Mouse (Mus musculus) kidney, embryonic 16.5 days (tissue): ENCODE data around the gene Esyt2. TPM values are rescaled to one million over a fixed set of nuclear protein-coding genes. Genes with fewer than 3 reads are reported as not detected.

Experiments used
- ATAC-seq: fragments of 200-750 bp; cut with Nextera tagmentation; 2 replicates; pipeline ENCODE4 v1.8.0; 2017; ENCODE audit warnings: moderate TSS enrichment; ENCODE audit not compliant: low FRiP score, low TSS enrichment
- H3K27ac ChIP-seq: fragments of 300-500 bp; sonication (generic); 2 replicates; pipeline ENCODE4 v1.5.1; 2014; ENCODE audit warnings: low read length
- H3K27me3 ChIP-seq: fragments of 300-500 bp; sonication (generic); 2 replicates; pipeline ENCODE4 v1.6.1; 2014; ENCODE audit warnings: low read length, control low read depth, mixed read lengths; ENCODE audit not compliant: insufficient read depth
- H3K36me3 ChIP-seq: fragments of 300-500 bp; sonication (generic); 2 replicates; pipeline ENCODE4 v1.6.1; 2014; ENCODE audit warnings: low read length, control low read depth, mixed read lengths; ENCODE audit not compliant: insufficient read depth
- H3K4me1 ChIP-seq: fragments of 300-500 bp; sonication (generic); 2 replicates; pipeline ENCODE4 v1.6.1; 2014; ENCODE audit warnings: low read length, control low read depth, mixed read lengths; ENCODE audit not compliant: insufficient read depth
- H3K4me2 ChIP-seq: fragments of 300-500 bp; sonication (generic); replicated peaks from 2 replicates; pipeline ENCODE4 v1.6.1; 2014; ENCODE audit warnings: low read depth, low read length
- H3K4me3 ChIP-seq: fragments of 300-500 bp; sonication (generic); 2 replicates; pipeline ENCODE4 v1.5.1; 2014; ENCODE audit warnings: mild to moderate bottlenecking, low read length
- H3K9ac ChIP-seq: fragments of 300-500 bp; sonication (generic); replicated peaks from 2 replicates; pipeline ENCODE4 v1.6.1; 2014; ENCODE audit warnings: low read length
- H3K9me3 ChIP-seq: fragments of 300-500 bp; sonication (generic); 2 replicates; pipeline ENCODE4 v1.6.1; 2016; ENCODE audit warnings: low read length, control low read depth
- WGBS: fragments of 180-500 bp; shearing (Covaris S2); extraction: QIAGEN DNeasy Blood & Tissue Kit; methylation state at CpG from one replicate; pipeline ENCODE4 v1.1.7; 2014; 5-methylcytosine and 5-hydroxymethylcytosine counted together
- polyA plus RNA-seq: library from polyadenylated mRNA; unstranded; fragments of >200 nt; fragmentation: Nextera tagmentation; extraction: Ambion mirVana; gene quantifications from 2 replicates; pipeline ENCODE4 v1.2.1, GENCODE M21; 2015

The Esyt2 gene
- polyA plus RNA-seq, 1 experiment from 2014 or later, result 17.5 TPM

GRCm38 (mm10) chr12:116302181-116302580, 21.2 kb downstream of the Esyt2 start:
- Histone ChIP-seq H3K9me3 (no peaks in the 10 kb centered on the region), H3K9ac (no peak overlapping the region), H3K36me3 (no peaks in the 10 kb centered on the region), H3K4me1 (no peaks in the 10 kb centered on the region), H3K27me3 (no peaks in the 10 kb centered on the region), H3K4me3 (no peak overlapping the region), H3K27ac (no peak overlapping the region), H3K4me2 (no peak overlapping the region)
- ATAC-seq, result no peak

- Histone ChIP-seq H3K9me3 (no peaks in the 10 kb centered on the region), H3K4me2 (no peak overlapping the region), H3K9ac (no peak overlapping the region), H3K27ac (no peak overlapping the region), H3K4me3 (no peak overlapping the region), H3K27me3 (no peaks in the 10 kb centered on the region), H3K36me3 (no peaks in the 10 kb centered on the region), H3K4me1 (peaks cover 6% of the 10 kb centered on the region; the same call in 1 of the 2 replicates)
- WGBS, result 23% methylated on average over 1 of the region's 1 CpGs
- no peak for ATAC-seq
These were observed 25.0 kb downstream of the Esyt2 start for GRCm38 (mm10) chr12:116306042-116306441.

GRCm38 (mm10) chr12:116307870-116308269, 26.9 kb downstream of the Esyt2 start:
- H3K9ac ChIP-seq, result no peak overlapping the region
- no peaks in the 10 kb centered on the region for H3K36me3 ChIP-seq
- H3K4me2 ChIP-seq, result no peak overlapping the region
- no peaks in the 10 kb centered on the region for H3K27me3 ChIP-seq
- H3K4me3 ChIP-seq, result no peak overlapping the region
- peaks cover 6% of the 10 kb centered on the region; the same call in 1 of the 2 replicates for H3K4me1 ChIP-seq
- no peak overlapping the region for H3K27ac ChIP-seq
- H3K9me3 ChIP-seq, result no peaks in the 10 kb centered on the region
- no peak for ATAC-seq
- WGBS, result 75% methylated on average over 3 of the region's 3 CpGs

- no peak for ATAC-seq
- Histone ChIP-seq H3K4me1 (peaks cover 6% of the 10 kb centered on the region; the same call in 1 of the 2 replicates), H3K27me3 (no peaks in the 10 kb centered on the region), H3K27ac (no peak overlapping the region), H3K4me3 (no peak overlapping the region), H3K36me3 (no peaks in the 10 kb centered on the region), H3K9me3 (no peaks in the 10 kb centered on the region), H3K9ac (no peak overlapping the region), H3K4me2 (no peak overlapping the region)
- 39% methylated on average over 2 of the region's 2 CpGs for WGBS
These were observed 27.6 kb downstream of the Esyt2 start for GRCm38 (mm10) chr12:116308612-116309011.

- Histone ChIP-seq H3K27me3 (no peaks in the 10 kb centered on the region), H3K36me3 (no peaks in the 10 kb centered on the region), H3K9ac (no peak overlapping the region), H3K4me3 (no peak overlapping the region), H3K4me2 (no peak overlapping the region), H3K27ac (no peak overlapping the region), H3K4me1 (0 out of 2 replicates have a peak, but pooled peaks cover 13% of the 10 kb centered on the region), H3K9me3 (no peaks in the 10 kb centered on the region)
- 93% methylated on average over 1 of the region's 1 CpGs for WGBS
- no peak for ATAC-seq
These were observed 32.8 kb downstream of the Esyt2 start for GRCm38 (mm10) chr12:116313816-116314215.

GRCm38 (mm10) chr12:116315498-116315897, 34.5 kb downstream of the Esyt2 start:
- 51% methylated on average over 3 of the region's 3 CpGs for WGBS
- Histone ChIP-seq H3K27ac (0 out of 2 replicates have a peak overlapping the region, but pooled peaks have one; percentile 4), H3K4me3 (no peak overlapping the region), H3K36me3 (no peaks in the 10 kb centered on the region), H3K9ac (no peak overlapping the region), H3K4me1 (0 out of 2 replicates have a peak, but pooled peaks cover 11% of the 10 kb centered on the region), H3K4me2 (no peak overlapping the region), H3K27me3 (no peaks in the 10 kb centered on the region), H3K9me3 (no peaks in the 10 kb centered on the region)
- no peak for ATAC-seq

- H3K4me2 ChIP-seq, result no peak overlapping the region
- no peak for ATAC-seq
- H3K4me3 ChIP-seq, result no peak overlapping the region
- H3K27ac ChIP-seq, result no peak overlapping the region
- H3K27me3 ChIP-seq, result no peaks in the 10 kb centered on the region
- no peak overlapping the region for H3K9ac ChIP-seq
- peaks cover 5% of the 10 kb centered on the region; the same call in 1 of the 2 replicates for H3K36me3 ChIP-seq
- H3K9me3 ChIP-seq, result no peaks in the 10 kb centered on the region
- 0 out of 2 replicates have a peak, but pooled peaks cover 11% of the 10 kb centered on the region for H3K4me1 ChIP-seq
- 80% methylated on average over 1 of the region's 1 CpGs for WGBS
These were observed 36.8 kb downstream of the Esyt2 start for GRCm38 (mm10) chr12:116317818-116318217.

- Histone ChIP-seq H3K27me3 (no peaks in the 10 kb centered on the region), H3K4me2 (no peak overlapping the region), H3K4me1 (no peaks in the 10 kb centered on the region), H3K27ac (0 out of 2 replicates have a peak overlapping the region, but pooled peaks have one; percentile 25), H3K9me3 (no peaks in the 10 kb centered on the region), H3K4me3 (no peak overlapping the region), H3K36me3 (peaks cover 5% of the 10 kb centered on the region; the same call in 1 of the 2 replicates), H3K9ac (no peak overlapping the region)
- ATAC-seq, result no peak
- WGBS, result 66% methylated on average over 4 of the region's 4 CpGs
These were observed 44.5 kb downstream of the Esyt2 start for GRCm38 (mm10) chr12:116325545-116325944.

GRCm38 (mm10) chr12:116326159-116326558, 45.2 kb downstream of the Esyt2 start:
- Histone ChIP-seq H3K4me3 (no peak overlapping the region), H3K4me1 (no peaks in the 10 kb centered on the region), H3K4me2 (no peak overlapping the region), H3K9ac (no peak overlapping the region), H3K9me3 (no peaks in the 10 kb centered on the region), H3K27me3 (no peaks in the 10 kb centered on the region), H3K27ac (no peak overlapping the region), H3K36me3 (peaks cover 5% of the 10 kb centered on the region; the same call in 1 of the 2 replicates)
- WGBS, result 84% methylated on average over 1 of the region's 1 CpGs
- no peak for ATAC-seq

- Histone ChIP-seq H3K9ac (no peak overlapping the region), H3K9me3 (no peaks in the 10 kb centered on the region), H3K36me3 (no peaks in the 10 kb centered on the region), H3K4me2 (no peak overlapping the region), H3K4me3 (no peak overlapping the region), H3K27me3 (no peaks in the 10 kb centered on the region), H3K27ac (no peak overlapping the region), H3K4me1 (no peaks in the 10 kb centered on the region)
- no peak for ATAC-seq
- 93% methylated on average over 5 of the region's 5 CpGs for WGBS
These were observed 53.3 kb downstream of the Esyt2 start for GRCm38 (mm10) chr12:116334253-116334652.
